Mouse (Mus musculus) lung, postnatal 0 days (tissue): ENCODE data around the gene Atp2a2. TPM values are rescaled to one million over a fixed set of nuclear protein-coding genes. Genes with fewer than 3 reads are reported as not detected.
"Not testable (repeated sequence)": the region's sequence is repeated elsewhere in the genome, so short reads cannot be mapped to it uniquely, and the experiment has no call there.

Experiments used
- ATAC-seq: fragments of 200-750 bp; cut with Nextera tagmentation; 2 replicates; pipeline ENCODE4 v1.8.0; 2017; ENCODE audit warnings: moderate library complexity
- DNase-seq: peaks from one replicate; pipeline ENCODE4 v3.0.0-alpha.2; 2016; ENCODE audit warnings: low spot score
- H3K27ac ChIP-seq: fragments of 300-500 bp; sonication (generic); 2 replicates; pipeline ENCODE4 v1.5.1; 2014; ENCODE audit warnings: antibody characterized with exemption, mild to moderate bottlenecking, low read length, mixed read lengths
- H3K27me3 ChIP-seq: fragments of 300-500 bp; sonication (generic); replicated peaks from 2 replicates; pipeline ENCODE4 v1.6.1; 2014; ENCODE audit warnings: low read length, mixed read lengths; ENCODE audit not compliant: insufficient read depth
- H3K36me3 ChIP-seq: fragments of 300-500 bp; sonication (generic); 2 replicates; pipeline ENCODE4 v1.6.1; 2014; ENCODE audit warnings: low read length, mixed read lengths; ENCODE audit not compliant: insufficient read depth
- H3K4me1 ChIP-seq: fragments of 300-500 bp; sonication (generic); 2 replicates; pipeline ENCODE4 v1.6.1; 2014; ENCODE audit warnings: antibody characterized with exemption, low read depth, low read length, mixed read lengths; ENCODE audit not compliant: insufficient read depth
- H3K4me2 ChIP-seq: fragments of 300-500 bp; sonication (generic); replicated peaks from 2 replicates; pipeline ENCODE4 v1.6.1; 2014; ENCODE audit warnings: low read depth, mild to moderate bottlenecking, low read length, moderate library complexity, mixed read lengths
- H3K4me3 ChIP-seq: fragments of 300-500 bp; sonication (generic); 2 replicates; pipeline ENCODE4 v1.5.1; 2014; ENCODE audit warnings: low read depth, low read length
- H3K9ac ChIP-seq: fragments of 300-500 bp; sonication (generic); replicated peaks from 2 replicates; pipeline ENCODE4 v1.6.1; 2014; ENCODE audit warnings: low read depth, mild to moderate bottlenecking
- H3K9me3 ChIP-seq: fragments of 300-500 bp; sonication (generic); 2 replicates; pipeline ENCODE4 v1.6.1; 2016; ENCODE audit warnings: low read length, mixed read lengths
- CTCF ChIP-seq: IDR thresholded peaks from 2 replicates; pipeline ENCODE4 v1.5.1; 2016; ENCODE audit warnings: antibody characterized with exemption, mild to moderate bottlenecking
- EP300 ChIP-seq: IDR thresholded peaks from 2 replicates; pipeline ENCODE4 v1.6.1; 2016; ENCODE audit warnings: antibody characterized with exemption, mild to moderate bottlenecking, control low read depth
- WGBS: fragments of 180-500 bp; shearing (Covaris S2); extraction: QIAGEN DNeasy Blood & Tissue Kit; methylation state at CpG from one replicate; pipeline ENCODE4 v1.1.7; 2014; 5-methylcytosine and 5-hydroxymethylcytosine counted together
- polyA plus RNA-seq: library from polyadenylated mRNA; unstranded; fragments of >200 nt; fragmentation: Nextera tagmentation; extraction: Ambion mirVana; gene quantifications from 2 replicates; pipeline ENCODE4 v1.2.1, GENCODE M21; 2015

The Atp2a2 gene
- polyA plus RNA-seq, 1 experiment from 2014 or later: 27.4 TPM

DNA sequence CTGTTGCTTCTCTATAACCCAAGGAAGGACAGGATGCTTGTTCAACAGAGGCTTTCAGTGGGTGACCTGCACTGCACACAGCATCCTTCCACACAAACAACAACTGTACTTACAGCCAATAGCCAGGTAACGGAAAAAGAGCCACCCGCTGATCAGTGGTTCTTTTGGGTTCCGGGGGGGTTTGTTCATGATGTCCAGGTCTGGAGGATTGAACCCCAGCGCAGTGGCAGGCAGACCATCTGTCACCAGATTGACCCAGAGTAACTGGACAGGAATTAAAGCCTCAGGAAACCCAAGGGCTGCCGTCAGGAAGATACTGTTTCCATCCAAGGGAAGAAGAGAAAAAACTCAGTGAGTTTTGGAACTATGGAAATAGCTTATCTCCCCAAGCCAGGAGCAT lies 42.7 kb downstream of the Atp2a2 start:
- DNase-seq: no peak
- Histone ChIP-seq H3K4me3 (no peak overlapping the region), H3K4me2 (no peak overlapping the region), H3K27ac (no peak overlapping the region), H3K9ac (no peak overlapping the region), H3K36me3 (peaks cover 85% of the 10 kb centered on the region), H3K9me3 (no peaks in the 10 kb centered on the region), H3K4me1 (no peaks in the 10 kb centered on the region), H3K27me3 (no peaks in the 10 kb centered on the region)
- ATAC-seq: no peak
- no peak for TF ChIP-seq CTCF
- TF ChIP-seq EP300: no peak
- WGBS: 96% methylated on average over 5 of the region's 5 CpGs

DNA sequence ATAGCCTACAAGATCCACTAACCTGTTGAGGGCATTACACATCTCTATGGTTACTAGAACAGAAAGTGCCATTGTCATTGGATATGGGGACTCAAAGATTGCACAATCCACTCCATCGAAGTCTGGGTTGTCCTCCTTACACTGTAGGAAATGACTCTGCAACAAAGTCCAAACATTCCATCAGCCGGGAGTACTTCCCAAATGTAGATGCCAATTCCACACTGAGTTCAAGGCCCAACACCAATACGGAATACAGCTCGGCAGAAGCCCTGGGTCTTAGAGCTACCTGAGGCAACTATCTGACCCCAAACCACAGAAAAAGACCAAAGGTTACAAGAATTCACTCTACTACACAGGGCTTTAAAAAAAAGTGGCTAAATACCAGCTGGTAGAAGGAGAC lies 44.0 kb downstream of the Atp2a2 start:
- H3K4me3 ChIP-seq: no peak overlapping the region
- no peak overlapping the region for H3K9ac ChIP-seq
- ATAC-seq (peak; percentile 28; the same call in 1 of the 2 replicates), DNase-seq (peak; percentile 11)
- 61% methylated on average over 4 of the region's 4 CpGs for WGBS
- no peaks in the 10 kb centered on the region for H3K9me3 ChIP-seq
- TF ChIP-seq CTCF (no peak), EP300 (no peak)
- no peak overlapping the region for H3K27ac ChIP-seq
- H3K36me3 ChIP-seq: peaks cover 80% of the 10 kb centered on the region
- no peaks in the 10 kb centered on the region for H3K4me1 ChIP-seq
- no peaks in the 10 kb centered on the region for H3K27me3 ChIP-seq
- H3K4me2 ChIP-seq: no peak overlapping the region

DNA sequence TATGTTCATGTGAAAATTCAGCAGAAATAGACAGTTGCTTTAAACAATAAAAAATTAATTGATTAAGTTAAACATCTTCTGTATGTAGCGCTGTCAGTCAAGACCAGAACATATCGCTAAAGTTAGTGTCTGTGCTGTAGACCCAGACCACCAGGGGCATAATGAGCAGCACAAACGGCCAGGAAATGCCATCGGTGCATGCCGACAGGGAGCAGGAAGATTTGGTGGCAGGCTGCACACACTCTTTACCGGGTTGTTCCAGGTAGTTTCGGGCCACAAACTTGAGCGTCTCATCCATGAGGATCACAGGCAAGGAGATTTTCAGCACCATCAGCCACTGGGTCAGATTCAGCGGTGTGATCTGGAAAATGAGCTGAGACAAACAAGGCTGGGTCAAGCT lies 45.0 kb downstream of the Atp2a2 start:
- ATAC-seq, DNase-seq, H3K4me2 ChIP-seq, H3K4me3 ChIP-seq, H3K27ac ChIP-seq, H3K27me3 ChIP-seq, H3K9me3 ChIP-seq, H3K9ac ChIP-seq, H3K4me1 ChIP-seq: not testable (repeated sequence)
- WGBS: 77% methylated on average over 9 of the region's 9 CpGs
- TF ChIP-seq CTCF: peak; percentile 33
- H3K36me3 ChIP-seq: peaks cover 82% of the 10 kb centered on the region

DNA sequence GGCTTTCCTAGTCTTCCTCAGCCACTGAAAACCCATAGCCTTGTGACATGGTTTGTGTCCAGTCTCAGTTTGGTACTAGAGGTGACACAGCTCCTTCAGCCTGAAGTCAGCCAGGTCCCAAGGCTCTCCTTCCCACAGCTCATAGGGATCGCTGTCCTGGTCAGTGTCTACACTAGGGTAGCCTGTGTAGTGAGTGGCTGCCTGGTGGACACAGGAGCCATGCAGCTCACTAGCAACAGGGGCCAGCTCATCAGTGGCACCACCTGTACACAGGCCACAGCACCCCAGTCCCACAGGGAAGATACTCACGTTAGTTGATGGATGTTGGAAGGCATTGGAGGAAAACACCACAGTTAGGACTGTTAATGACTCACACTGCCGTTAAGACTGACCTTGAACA lies 46.4 kb downstream of the Atp2a2 start:
- Histone ChIP-seq H3K4me3 (no peak overlapping the region), H3K36me3 (peaks cover 68% of the 10 kb centered on the region), H3K4me2 (no peak overlapping the region), H3K27ac (no peak overlapping the region), H3K4me1 (no peaks in the 10 kb centered on the region), H3K9me3 (no peaks in the 10 kb centered on the region), H3K9ac (no peak overlapping the region), H3K27me3 (no peaks in the 10 kb centered on the region)
- WGBS: 84% methylated on average over 3 of the region's 3 CpGs
- ATAC-seq (no peak), DNase-seq (no peak)
- TF ChIP-seq EP300 (no peak), CTCF (no peak)

DNA sequence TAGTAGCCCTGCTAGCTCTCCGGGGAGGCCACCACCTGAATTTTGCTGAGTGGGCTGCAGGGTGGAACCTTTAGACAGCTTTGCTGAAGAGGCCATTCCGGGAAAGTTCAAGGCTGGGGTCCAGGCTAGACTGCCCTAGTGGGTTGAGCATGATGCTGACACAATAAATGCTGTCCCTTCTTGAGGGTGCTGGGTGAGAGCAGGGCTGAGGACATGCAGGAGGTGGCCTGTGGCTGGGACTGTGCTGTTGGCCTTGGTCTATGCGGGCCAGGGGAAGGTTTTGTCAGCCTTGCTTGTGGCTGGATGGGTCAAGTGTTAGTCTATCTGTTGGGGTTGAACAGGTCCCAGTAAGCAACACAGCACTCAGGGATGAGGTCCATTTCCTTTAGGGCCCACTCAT lies 47.1 kb downstream of the Atp2a2 start:
- TF ChIP-seq CTCF (no peak), EP300 (no peak)
- Histone ChIP-seq H3K9ac (no peak overlapping the region), H3K27me3 (no peaks in the 10 kb centered on the region), H3K36me3 (peaks cover 61% of the 10 kb centered on the region), H3K4me1 (no peaks in the 10 kb centered on the region), H3K4me2 (no peak overlapping the region), H3K27ac (no peak overlapping the region), H3K9me3 (no peaks in the 10 kb centered on the region), H3K4me3 (no peak overlapping the region)
- DNase-seq (no peak), ATAC-seq (no peak)
- WGBS: 84% methylated on average over 3 of the region's 3 CpGs

DNA sequence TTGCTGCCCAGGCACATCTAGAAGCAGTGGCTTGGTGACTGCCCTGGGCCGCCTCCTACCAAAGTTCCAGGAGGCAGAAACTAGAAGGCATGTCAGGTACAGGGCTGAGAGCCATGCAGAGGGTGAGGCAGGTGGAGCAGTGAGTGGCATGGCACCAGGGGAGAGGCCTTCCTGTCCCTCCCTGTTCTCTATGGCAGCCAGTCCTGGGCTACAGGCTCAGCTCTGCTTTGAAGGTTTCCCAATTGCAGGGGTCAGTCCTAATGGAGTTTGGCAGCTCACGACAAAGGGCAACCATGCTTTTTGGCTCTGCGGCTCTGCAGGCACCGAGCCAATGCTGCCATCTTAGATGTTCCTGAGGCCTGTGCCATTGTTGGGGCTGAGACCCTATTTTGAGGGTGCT lies 47.6 kb downstream of the Atp2a2 start:
- no peak overlapping the region for H3K4me2 ChIP-seq
- H3K4me1 ChIP-seq: no peaks in the 10 kb centered on the region
- no peak for DNase-seq
- 81% methylated on average over 4 of the region's 4 CpGs for WGBS
- ATAC-seq: no peak
- TF ChIP-seq EP300 (no peak), CTCF (no peak)
- H3K9me3 ChIP-seq: no peaks in the 10 kb centered on the region
- H3K9ac ChIP-seq: no peak overlapping the region
- H3K27me3 ChIP-seq: no peaks in the 10 kb centered on the region
- no peak overlapping the region for H3K4me3 ChIP-seq
- no peak overlapping the region for H3K27ac ChIP-seq
- H3K36me3 ChIP-seq: peaks cover 59% of the 10 kb centered on the region

DNA sequence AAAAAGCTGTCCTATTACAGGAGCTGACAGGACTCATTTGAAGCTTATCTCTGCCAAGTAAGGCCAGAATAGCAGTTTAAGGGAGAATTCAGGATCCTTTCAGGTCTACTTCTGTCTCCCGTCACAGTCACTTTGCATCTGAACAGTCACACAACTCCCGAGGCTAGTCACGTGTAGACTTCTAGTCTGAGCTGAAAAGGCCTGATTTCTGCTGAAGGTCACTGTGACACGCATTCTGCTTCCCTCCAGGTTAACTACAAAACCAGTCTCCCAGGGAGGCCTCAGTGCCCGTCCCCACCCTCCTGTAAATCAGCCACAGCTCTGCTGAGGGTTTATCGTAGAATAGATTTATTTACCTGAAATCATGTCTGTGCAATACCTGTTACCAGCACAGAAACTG lies 48.8 kb downstream of the Atp2a2 start:
- 76% methylated on average over 6 of the region's 6 CpGs for WGBS
- no peak for TF ChIP-seq CTCF
- no peak for TF ChIP-seq EP300
- peaks cover 46% of the 10 kb centered on the region for H3K36me3 ChIP-seq
- no peak overlapping the region for H3K9ac ChIP-seq
- no peak overlapping the region for H3K4me3 ChIP-seq
- no peaks in the 10 kb centered on the region for H3K4me1 ChIP-seq
- DNase-seq: no peak
- H3K9me3 ChIP-seq: no peaks in the 10 kb centered on the region
- H3K27me3 ChIP-seq: no peaks in the 10 kb centered on the region
- no peak overlapping the region for H3K27ac ChIP-seq
- H3K4me2 ChIP-seq: no peak overlapping the region
- ATAC-seq: no peak
